Mouse (Mus musculus) midbrain, embryonic 16.5 days (tissue): ENCODE data around the gene Plcxd1. TPM values are rescaled to one million over a fixed set of nuclear protein-coding genes. Genes with fewer than 3 reads are reported as not detected.
"Not testable (repeated sequence)": the region's sequence is repeated elsewhere in the genome, so short reads cannot be mapped to it uniquely, and the experiment has no call there.

ENCODE experiments used
- ATAC-seq: fragments of 200-750 bp; cut with Nextera tagmentation; 2 replicates; pipeline ENCODE4 v1.8.0; 2017; ENCODE audit warnings: moderate TSS enrichment
- H3K27ac ChIP-seq: fragments of 300-500 bp; sonication (generic); 2 replicates; pipeline ENCODE4 v1.5.1; 2014; ENCODE audit warnings: mild to moderate bottlenecking, low read length, mixed read lengths
- H3K27me3 ChIP-seq: fragments of 300-500 bp; sonication (generic); 2 replicates; pipeline ENCODE4 v1.6.1; 2014; ENCODE audit warnings: low read depth, low read length, mixed read lengths; ENCODE audit not compliant: control insufficient read depth, insufficient read depth
- H3K36me3 ChIP-seq: fragments of 300-500 bp; sonication (generic); 2 replicates; pipeline ENCODE4 v1.6.1; 2014; ENCODE audit warnings: mild to moderate bottlenecking, low read length, moderate library complexity, mixed read lengths; ENCODE audit not compliant: control insufficient read depth, insufficient read depth
- H3K4me1 ChIP-seq: fragments of 300-500 bp; sonication (generic); 2 replicates; pipeline ENCODE4 v1.6.1; 2014; ENCODE audit warnings: mild to moderate bottlenecking, low read length, mixed read lengths; ENCODE audit not compliant: control insufficient read depth, insufficient read depth
- H3K4me2 ChIP-seq: fragments of 300-500 bp; sonication (generic); 2 replicates; pipeline ENCODE4 v1.6.1; 2014; ENCODE audit warnings: mild to moderate bottlenecking, low read length, mixed read lengths
- H3K4me3 ChIP-seq: fragments of 300-500 bp; sonication (generic); 2 replicates; pipeline ENCODE4 v1.5.1; 2014; ENCODE audit warnings: low read depth, mild to moderate bottlenecking, low read length, moderate library complexity, mixed read lengths
- H3K9ac ChIP-seq: fragments of 300-500 bp; sonication (generic); 2 replicates; pipeline ENCODE4 v1.6.1; 2014; ENCODE audit warnings: low read depth, low read length, mixed read lengths
- H3K9me3 ChIP-seq: fragments of 300-500 bp; sonication (generic); replicated peaks from 2 replicates; pipeline ENCODE4 v1.6.1; 2014; ENCODE audit warnings: mild to moderate bottlenecking, low read length, mixed read lengths; ENCODE audit not compliant: control insufficient read depth, poor library complexity, severe bottlenecking
- WGBS: fragments of 180-500 bp; shearing (Covaris S2); extraction: QIAGEN DNeasy Blood & Tissue Kit; methylation state at CpG from one replicate; pipeline ENCODE4 v1.1.7; 2014; 5-methylcytosine and 5-hydroxymethylcytosine counted together
- polyA plus RNA-seq: library from polyadenylated mRNA; unstranded; fragments of >200 nt; fragmentation: Nextera tagmentation; extraction: Ambion mirVana; gene quantifications from 2 replicates; pipeline ENCODE4 v1.2.1, GENCODE M21; 2015

Gene Plcxd1
- 8.0 and 9.2 TPM in 2 replicates for polyA plus RNA-seq

- H3K4me1 ChIP-seq, result peaks cover 11% of the 10 kb centered on the region
- peak; percentile 22; the same call in 1 of the 2 replicates for ATAC-seq
- peak within 1 kb of the TSS; percentile 47 for H3K4me3 ChIP-seq
- H3K36me3 ChIP-seq, result peaks cover 25% of the 10 kb centered on the region
- peak within 1 kb of the TSS; percentile 72 for H3K4me2 ChIP-seq
- no peaks in the 10 kb centered on the region for H3K27me3 ChIP-seq
- peak within 1 kb of the TSS; percentile 62 for H3K9ac ChIP-seq
- no peak within 1 kb of the TSS for H3K27ac ChIP-seq
- H3K9me3 ChIP-seq, result no peaks in the 10 kb centered on the region
- 7% methylated on average over 25 of the region's 25 CpGs for WGBS
Observed at GRCm38 (mm10) chr5:110099656-110100580, at the start of gene Plcxd1. TSS of gene Plcxd1 (plus strand) at chr5:110099969.

- peak overlapping the region; percentile 55 for H3K4me2 ChIP-seq
- H3K27ac ChIP-seq, result peak overlapping the region; percentile 66
- 0 out of 2 replicates have a peak, but pooled peaks cover 6% of the 10 kb centered on the region for H3K9me3 ChIP-seq
- no peaks in the 10 kb centered on the region for H3K27me3 ChIP-seq
- peak overlapping the region; percentile 50 for H3K4me3 ChIP-seq
- ATAC-seq, result peak; percentile 99
- no peaks in the 10 kb centered on the region for H3K36me3 ChIP-seq
- WGBS, result 2% methylated on average over 19 of the region's 19 CpGs
- peaks cover 2% of the 10 kb centered on the region; the same call in 1 of the 2 replicates for H3K4me1 ChIP-seq
- H3K9ac ChIP-seq, result peak overlapping the region; percentile 54
Observed at GRCm38 (mm10) chr5:110057637-110058408, 41.9 kb upstream of the Plcxd1 start.

- peaks cover 24% of the 10 kb centered on the region for H3K9me3 ChIP-seq
- not testable (repeated sequence) for H3K36me3 ChIP-seq, H3K4me1 ChIP-seq, H3K27ac ChIP-seq, H3K4me2 ChIP-seq, ATAC-seq, H3K27me3 ChIP-seq, H3K4me3 ChIP-seq, H3K9ac ChIP-seq
- 93% methylated on average over 2 of the region's 2 CpGs for WGBS
Observed at GRCm38 (mm10) chr5:110072413-110072812, 27.4 kb upstream of the Plcxd1 start, which contains the start of gene Gm17655. TSS of gene Gm17655 (minus strand) at chr5:110072513.

- H3K4me1 ChIP-seq, result no peaks in the 10 kb centered on the region
- H3K27ac ChIP-seq, result no peak overlapping the region
- no peak for ATAC-seq
- H3K27me3 ChIP-seq, result no peaks in the 10 kb centered on the region
- no peak overlapping the region for H3K9ac ChIP-seq
- WGBS, result 78% methylated on average over 4 of the region's 4 CpGs
- peaks cover 21% of the 10 kb centered on the region for H3K9me3 ChIP-seq
- H3K4me2 ChIP-seq, result no peak overlapping the region
- H3K36me3 ChIP-seq, result no peaks in the 10 kb centered on the region
- H3K4me3 ChIP-seq, result no peak overlapping the region
Observed at GRCm38 (mm10) chr5:110082961-110083360, 16.8 kb upstream of the Plcxd1 start.

- Histone ChIP-seq H3K9me3 (peaks cover 12% of the 10 kb centered on the region; the same call in 1 of the 2 replicates), H3K27ac (no peak overlapping the region), H3K9ac (no peak overlapping the region), H3K4me3 (no peak overlapping the region), H3K27me3 (no peaks in the 10 kb centered on the region), H3K36me3 (no peaks in the 10 kb centered on the region), H3K4me2 (no peak overlapping the region), H3K4me1 (no peaks in the 10 kb centered on the region)
- no peak for ATAC-seq
- 47% methylated on average over 14 of the region's 14 CpGs for WGBS
Observed at GRCm38 (mm10) chr5:110086161-110086866, 13.5 kb upstream of the Plcxd1 start.

- no peak for ATAC-seq
- no peaks in the 10 kb centered on the region for H3K9me3 ChIP-seq
- no peak overlapping the region for H3K27ac ChIP-seq
- H3K4me3 ChIP-seq, result no peak overlapping the region
- H3K4me1 ChIP-seq, result 0 out of 2 replicates have a peak, but pooled peaks cover 3% of the 10 kb centered on the region
- no peak overlapping the region for H3K4me2 ChIP-seq
- 84% methylated on average over 2 of the region's 2 CpGs for WGBS
- H3K9ac ChIP-seq, result no peak overlapping the region
- no peaks in the 10 kb centered on the region for H3K27me3 ChIP-seq
- no peaks in the 10 kb centered on the region for H3K36me3 ChIP-seq
Observed at GRCm38 (mm10) chr5:110091546-110091945, 8.2 kb upstream of the Plcxd1 start.

- 2% methylated on average over 25 of the region's 25 CpGs for WGBS
- H3K27ac ChIP-seq, result peak within 1 kb of the TSS; percentile 55
- peak within 1 kb of the TSS; percentile 79 for H3K4me2 ChIP-seq
- H3K4me3 ChIP-seq, result peak within 1 kb of the TSS; percentile 50
- H3K36me3 ChIP-seq, result no peaks in the 10 kb centered on the region
- peak; percentile 96 for ATAC-seq
- H3K27me3 ChIP-seq, result no peaks in the 10 kb centered on the region
- H3K4me1 ChIP-seq, result 0 out of 2 replicates have a peak, but pooled peaks cover 3% of the 10 kb centered on the region
- H3K9ac ChIP-seq, result peak within 1 kb of the TSS; percentile 67
- no peaks in the 10 kb centered on the region for H3K9me3 ChIP-seq
Observed at GRCm38 (mm10) chr5:110094030-110094846, 5.5 kb upstream of the Plcxd1 start, which contains the start of gene Gm35315. TSS of gene Gm35315 (minus strand) at chr5:110094420.

- Histone ChIP-seq H3K36me3 (no peaks in the 10 kb centered on the region), H3K27me3 (no peaks in the 10 kb centered on the region), H3K9me3 (no peaks in the 10 kb centered on the region), H3K27ac (peak overlapping the region; percentile 55), H3K4me1 (0 out of 2 replicates have a peak, but pooled peaks cover 3% of the 10 kb centered on the region), H3K9ac (peak overlapping the region; percentile 67), H3K4me2 (peak overlapping the region; percentile 79), H3K4me3 (peak overlapping the region; percentile 50)
- ATAC-seq, result peak; percentile 34
- 10% methylated on average over 4 of the region's 4 CpGs for WGBS
Observed at GRCm38 (mm10) chr5:110094847-110095213, 4.9 kb upstream of the Plcxd1 start.
